Mouse (Mus musculus) E14TG2a.4 (cell line): Measurements from ENCODE around the gene Mcrip2.
"Not testable (repeated sequence)": the region's sequence is repeated elsewhere in the genome, so short reads cannot be mapped to it uniquely, and the experiment has no call there.

Source experiments
- H3K27me3 ChIP-seq: 2 replicates; pipeline ENCODE4 v1.6.1; 2014; ENCODE audit warnings: low read length, control low read depth; ENCODE audit not compliant: insufficient read depth
- H3K36me3 ChIP-seq: 2 replicates; pipeline ENCODE4 v1.6.1; 2014; ENCODE audit warnings: low read length, control low read depth; ENCODE audit not compliant: insufficient read depth
- H3K4me1 ChIP-seq: replicated peaks from 2 replicates; pipeline ENCODE4 v1.6.1; 2014; ENCODE audit warnings: low read depth, low read length, control low read depth
- H3K4me3 ChIP-seq: replicated peaks from 2 replicates; pipeline ENCODE4 v1.5.1; 2014; ENCODE audit warnings: mild to moderate bottlenecking, low read length
- H3K9me3 ChIP-seq: 2 replicates; pipeline ENCODE4 v1.6.1; 2014; ENCODE audit warnings: low read length, control low read depth
- CTCF ChIP-seq: conservative IDR thresholded peaks from 2 replicates; pipeline ENCODE4 v1.5.1; 2014; ENCODE audit warnings: low read length
- NANOG ChIP-seq: IDR thresholded peaks from 2 replicates; pipeline ENCODE4 v1.6.1; 2014; ENCODE audit warnings: borderline replicate concordance, low read length, mixed read lengths
- POU5F1 ChIP-seq: IDR thresholded peaks from 2 replicates; pipeline ENCODE4 v1.6.1; 2014; ENCODE audit warnings: low read length, borderline replicate concordance

Gene Mcrip2

DNA sequence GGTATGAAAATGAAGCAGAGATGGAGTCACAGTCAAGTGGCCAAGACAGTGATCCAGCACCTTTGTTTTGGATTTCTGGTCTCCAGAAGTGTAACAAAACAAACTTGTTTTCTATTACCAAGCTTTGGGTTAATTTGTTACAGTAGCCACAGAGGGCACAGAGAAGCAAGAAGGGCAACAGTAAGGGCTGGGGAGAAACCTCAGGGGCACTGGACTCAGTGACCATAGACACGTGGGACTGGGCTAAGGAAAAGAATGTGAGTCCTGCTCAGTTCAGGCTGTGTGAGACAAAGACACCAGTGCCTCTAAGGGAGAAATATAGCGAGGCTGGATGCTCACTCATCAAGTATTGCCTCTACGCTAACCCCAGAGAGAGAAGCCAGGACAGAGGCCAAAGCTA lies 4.1 kb upstream of the Mcrip2 start:
- Histone ChIP-seq H3K27me3 (no peaks in the 10 kb centered on the region; the same call in 1 of the 2 replicates), H3K9me3 (no peaks in the 10 kb centered on the region), H3K4me1 (peaks cover 52% of the 10 kb centered on the region), H3K4me3 (no peak overlapping the region), H3K36me3 (peaks cover 11% of the 10 kb centered on the region)
- TF ChIP-seq NANOG (no peak), CTCF (no peak), POU5F1 (no peak)

DNA sequence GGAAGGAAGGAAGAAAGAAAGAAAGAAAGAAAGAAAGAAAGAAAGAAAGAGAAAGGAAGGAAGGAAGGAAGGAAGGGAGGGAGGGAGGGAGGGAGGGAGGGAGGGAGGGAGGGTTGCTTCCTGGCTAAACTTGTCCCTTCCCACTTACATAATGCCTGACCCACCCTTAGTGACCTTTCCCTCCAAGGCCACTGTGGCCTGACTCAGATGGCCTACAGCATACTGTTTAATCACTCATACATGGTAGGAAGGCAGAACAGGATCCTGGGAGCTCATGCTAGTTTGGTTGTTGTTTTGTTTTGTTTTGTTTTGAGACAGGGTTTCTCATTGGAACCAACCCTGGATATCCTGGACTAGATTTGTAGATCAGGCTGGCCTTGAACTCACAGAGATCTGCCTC lies 3.0 kb upstream of the Mcrip2 start:
- not testable (repeated sequence) for H3K36me3 ChIP-seq, H3K27me3 ChIP-seq, H3K9me3 ChIP-seq, H3K4me3 ChIP-seq
- H3K4me1 ChIP-seq: peaks cover 53% of the 10 kb centered on the region

DNA sequence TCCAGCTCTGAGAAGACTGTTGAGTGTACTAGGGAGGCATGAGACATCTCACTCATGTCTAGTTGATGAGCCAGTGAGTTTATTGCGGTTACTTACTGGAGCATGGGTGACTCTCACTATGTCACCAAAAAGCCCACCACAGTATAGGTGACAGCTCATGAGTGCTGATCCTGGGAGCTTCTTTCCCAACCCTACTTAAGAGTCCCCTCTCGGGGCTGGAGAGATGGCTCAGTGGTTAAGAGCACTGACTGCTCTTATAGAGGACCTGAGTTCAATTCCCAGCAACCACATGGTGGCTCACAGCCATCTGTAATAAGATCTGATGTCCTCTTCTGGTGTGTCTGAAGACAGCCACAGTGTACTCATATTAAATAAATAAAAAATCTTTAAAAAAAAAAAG lies 1.4 kb upstream of the Mcrip2 start:
- Histone ChIP-seq H3K9me3 (no peaks in the 10 kb centered on the region), H3K4me1 (peaks cover 60% of the 10 kb centered on the region), H3K4me3 (no peak overlapping the region), H3K36me3 (no peaks in the 10 kb centered on the region; the same call in 1 of the 2 replicates), H3K27me3 (no peaks in the 10 kb centered on the region)
- TF ChIP-seq CTCF (no peak), NANOG (no peak), POU5F1 (no peak)

DNA sequence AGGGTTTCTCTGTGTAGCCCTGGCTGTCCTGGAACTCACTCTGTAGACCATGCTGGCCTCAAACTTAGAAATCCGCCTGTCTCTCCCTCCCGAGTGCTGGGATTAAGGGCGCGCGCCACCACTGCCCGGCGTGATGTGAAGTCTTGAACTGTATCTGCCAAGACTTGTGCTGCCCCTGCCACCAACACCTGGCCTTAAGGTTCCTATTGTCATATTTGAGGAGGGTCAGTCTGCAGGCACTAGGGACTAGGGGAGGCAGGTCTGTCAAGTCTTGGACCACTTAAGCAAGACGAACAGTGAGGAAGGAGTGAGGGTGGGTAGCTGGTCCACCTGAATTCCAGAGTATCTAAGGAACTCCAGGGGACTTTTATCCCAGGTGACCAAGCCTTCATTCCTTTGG lies 934 bp upstream of the Mcrip2 start:
- H3K9me3 ChIP-seq: no peaks in the 10 kb centered on the region
- H3K27me3 ChIP-seq: no peaks in the 10 kb centered on the region
- no peak overlapping the region for H3K4me3 ChIP-seq
- TF ChIP-seq POU5F1 (no peak), NANOG (no peak), CTCF (no peak)
- H3K4me1 ChIP-seq: peaks cover 62% of the 10 kb centered on the region
- peaks cover 3% of the 10 kb centered on the region for H3K36me3 ChIP-seq

GRCm38 (mm10) chr17:25867836-25868600 lies 546 bp downstream of the Mcrip2 start:
- Histone ChIP-seq H3K36me3 (peaks cover 15% of the 10 kb centered on the region), H3K9me3 (no peaks in the 10 kb centered on the region), H3K4me1 (peaks cover 48% of the 10 kb centered on the region), H3K27me3 (no peaks in the 10 kb centered on the region), H3K4me3 (peak overlapping the region; percentile 93)
- TF ChIP-seq POU5F1: no peak
- no peak for TF ChIP-seq CTCF
- TF ChIP-seq NANOG: no peak

DNA sequence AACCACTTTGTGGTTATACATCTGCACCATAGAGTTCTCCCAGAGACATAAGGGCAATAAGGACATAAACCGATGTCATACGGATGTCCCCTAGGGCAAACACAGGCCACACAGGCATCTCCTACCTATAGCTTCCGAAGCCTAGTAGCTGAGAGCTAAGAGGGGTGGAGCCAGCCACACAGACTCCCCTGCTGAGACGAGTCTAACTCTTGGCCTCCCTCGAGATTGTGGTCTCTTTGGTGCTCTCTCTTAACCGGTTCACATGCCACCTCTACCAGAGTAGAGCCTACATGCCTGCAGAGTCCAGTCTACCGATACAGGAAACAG lies 1.1 kb downstream of the Mcrip2 start:
- peaks cover 15% of the 10 kb centered on the region for H3K36me3 ChIP-seq
- TF ChIP-seq CTCF (no peak), NANOG (no peak), POU5F1 (no peak)

GRCm38 (mm10) chr17:25866172-25866571 lies 2.4 kb downstream of the Mcrip2 start:
- H3K4me3 ChIP-seq: no peak overlapping the region
- H3K27me3 ChIP-seq: no peaks in the 10 kb centered on the region
- H3K36me3 ChIP-seq: peaks cover 15% of the 10 kb centered on the region
- H3K4me1 ChIP-seq: peaks cover 51% of the 10 kb centered on the region
- H3K9me3 ChIP-seq: no peaks in the 10 kb centered on the region
- no peak for TF ChIP-seq CTCF

More for the DNA sequence above, 1.1 kb downstream of the Mcrip2 start:
- H3K4me3 ChIP-seq: peak overlapping the region; percentile 93
- peaks cover 48% of the 10 kb centered on the region for H3K4me1 ChIP-seq
- no peaks in the 10 kb centered on the region for H3K27me3 ChIP-seq
- H3K9me3 ChIP-seq: no peaks in the 10 kb centered on the region

DNA sequence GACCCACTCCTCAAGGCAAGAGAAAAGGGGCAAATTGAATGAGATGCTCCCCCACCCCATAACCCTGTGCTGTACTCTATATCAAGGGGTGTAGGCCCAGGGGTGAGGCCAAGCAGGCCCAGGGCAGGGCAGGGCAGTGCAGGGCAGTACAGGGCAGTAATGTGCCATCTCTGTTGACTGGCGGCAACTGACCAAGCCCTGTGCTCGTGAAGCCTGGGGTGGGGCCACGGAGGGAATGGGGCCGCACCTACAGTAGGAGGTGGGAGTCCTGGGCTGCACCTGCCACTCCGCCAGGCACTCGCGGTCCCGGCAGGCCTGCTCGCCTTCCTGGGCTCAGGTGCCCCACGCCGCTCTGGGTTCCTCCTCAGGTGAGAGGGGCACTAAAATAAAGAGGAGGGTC lies 3.3 kb downstream of the Mcrip2 start:
- H3K4me1 ChIP-seq: peaks cover 58% of the 10 kb centered on the region
- no peaks in the 10 kb centered on the region; the same call in 1 of the 2 replicates for H3K27me3 ChIP-seq
- no peaks in the 10 kb centered on the region for H3K9me3 ChIP-seq
- peak overlapping the region; percentile 48 for H3K4me3 ChIP-seq
- peaks cover 15% of the 10 kb centered on the region for H3K36me3 ChIP-seq
- TF ChIP-seq CTCF: no peak
- TF ChIP-seq POU5F1: no peak
- no peak for TF ChIP-seq NANOG

DNA sequence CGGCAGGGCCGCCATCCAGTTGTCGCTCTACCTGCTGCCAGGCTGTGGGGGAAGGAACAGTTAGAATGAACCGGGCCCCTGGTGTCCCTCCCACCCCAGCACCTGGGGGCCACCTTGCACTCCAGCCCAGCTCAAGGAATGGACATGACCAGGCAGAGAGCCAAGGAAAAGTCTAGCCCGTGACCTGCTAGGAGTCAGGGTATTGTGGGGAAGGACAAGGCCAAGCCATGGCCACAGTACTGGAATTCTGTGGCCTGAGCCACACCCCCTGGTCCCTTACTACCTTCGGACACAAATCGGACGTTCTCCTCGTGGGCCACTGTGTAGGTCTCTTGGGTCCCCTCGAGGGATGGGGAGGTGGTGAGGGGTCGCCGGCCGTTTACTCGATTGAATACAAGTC lies 4.3 kb downstream of the Mcrip2 start:
- Histone ChIP-seq H3K36me3 (peaks cover 19% of the 10 kb centered on the region), H3K4me1 (peaks cover 56% of the 10 kb centered on the region), H3K4me3 (no peak overlapping the region), H3K27me3 (no peaks in the 10 kb centered on the region; the same call in 1 of the 2 replicates), H3K9me3 (no peaks in the 10 kb centered on the region)
- no peak for TF ChIP-seq POU5F1
- no peak for TF ChIP-seq NANOG
- no peak for TF ChIP-seq CTCF
